Mouse (Mus musculus) neural tube, embryonic 12.5 days (tissue): ENCODE results near the gene Whamm. TPM values are rescaled to one million over a fixed set of nuclear protein-coding genes. Genes with fewer than 3 reads are reported as not detected.

Experiments
- ATAC-seq: fragments of 200-750 bp; cut with Nextera tagmentation; 2 replicates; pipeline ENCODE4 v1.8.0; 2017; ENCODE audit warnings: low read depth, mild to moderate bottlenecking, moderate TSS enrichment, moderate library complexity; ENCODE audit not compliant: low FRiP score
- H3K27ac ChIP-seq: fragments of 300-500 bp; sonication (generic); 2 replicates; pipeline ENCODE4 v1.5.1; 2016
- H3K27me3 ChIP-seq: fragments of 300-500 bp; sonication (generic); replicated peaks from 2 replicates; pipeline ENCODE4 v1.6.1; 2016; ENCODE audit warnings: mild to moderate bottlenecking
- H3K36me3 ChIP-seq: fragments of 300-500 bp; sonication (generic); 2 replicates; pipeline ENCODE4 v1.6.1; 2016; ENCODE audit warnings: mild to moderate bottlenecking
- H3K4me1 ChIP-seq: fragments of 300-500 bp; sonication (generic); 2 replicates; pipeline ENCODE4 v1.6.1; 2016
- H3K4me2 ChIP-seq: fragments of 300-500 bp; sonication (generic); replicated peaks from 2 replicates; pipeline ENCODE4 v1.6.1; 2016; ENCODE audit warnings: mild to moderate bottlenecking
- H3K4me3 ChIP-seq: fragments of 300-500 bp; sonication (generic); 2 replicates; pipeline ENCODE4 v1.5.1; 2016
- H3K9ac ChIP-seq: fragments of 300-500 bp; sonication (generic); 2 replicates; pipeline ENCODE4 v1.6.1; 2016; ENCODE audit warnings: mild to moderate bottlenecking
- H3K9me3 ChIP-seq: fragments of 300-500 bp; sonication (generic); 2 replicates; pipeline ENCODE4 v1.6.1; 2016; ENCODE audit warnings: mild to moderate bottlenecking
- WGBS: fragments of 180-500 bp; shearing (Covaris S2); methylation state at CpG from one replicate; pipeline ENCODE4 v1.1.7; 2016; 5-methylcytosine and 5-hydroxymethylcytosine counted together
- polyA plus RNA-seq: library from polyadenylated mRNA; unstranded; fragments of >200 nt; fragmentation: Nextera tagmentation; extraction: Ambion mirVana; gene quantifications from 2 replicates; pipeline ENCODE4 v1.2.1, GENCODE M21; 2016

Gene Whamm
- polyA plus RNA-seq, 1 experiment from 2014 or later: 7.5 TPM

DNA sequence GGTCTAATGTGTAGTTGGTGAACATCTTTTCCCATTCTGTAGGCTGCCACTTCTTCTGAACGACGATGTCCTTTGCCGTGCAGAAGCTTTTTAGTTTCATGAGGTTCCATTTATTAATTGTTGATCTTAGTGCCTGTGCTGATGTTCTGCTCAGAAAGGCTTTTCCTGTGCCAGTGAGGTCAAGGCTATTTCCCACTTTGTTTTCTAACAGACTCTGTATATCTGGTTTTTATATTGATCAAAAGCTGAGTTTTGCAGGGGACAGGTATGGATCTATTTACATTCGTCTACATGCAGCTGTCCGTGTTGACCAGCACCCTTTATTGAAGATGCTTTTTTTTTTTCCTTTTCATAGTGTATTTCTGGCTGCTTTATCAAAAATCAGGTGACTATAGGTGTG lies 8.2 kb downstream of the Whamm start:
- WGBS: 96% methylated on average over 5 of the region's 5 CpGs
- Histone ChIP-seq H3K27me3 (no peaks in the 10 kb centered on the region), H3K9me3 (no peaks in the 10 kb centered on the region), H3K36me3 (peaks cover 30% of the 10 kb centered on the region), H3K4me1 (no peaks in the 10 kb centered on the region), H3K27ac (no peak overlapping the region), H3K4me2 (no peak overlapping the region), H3K4me3 (no peak overlapping the region), H3K9ac (no peak overlapping the region)
- ATAC-seq: no peak

DNA sequence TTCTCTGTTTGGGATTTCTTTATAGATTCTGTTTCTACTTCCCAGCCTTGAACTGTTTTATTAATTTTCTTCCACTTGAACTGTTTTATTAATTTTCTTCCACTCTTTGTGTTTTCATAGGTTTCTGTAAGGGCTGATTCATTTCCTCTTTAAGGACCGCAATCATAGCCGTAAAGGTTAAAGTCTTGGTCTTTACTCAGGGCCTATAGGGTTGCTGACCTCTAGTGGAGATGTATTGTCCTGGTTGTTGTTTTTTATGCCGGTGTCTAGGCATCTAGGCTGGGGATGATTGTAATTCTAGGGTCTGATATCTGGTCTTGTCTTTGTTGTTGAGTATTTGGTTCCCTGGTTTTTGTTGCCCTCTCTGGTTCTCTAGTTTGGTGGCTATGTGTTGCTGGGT lies 12.4 kb downstream of the Whamm start:
- no peaks in the 10 kb centered on the region for H3K27me3 ChIP-seq
- no peak overlapping the region for H3K27ac ChIP-seq
- no peak overlapping the region for H3K4me3 ChIP-seq
- H3K4me1 ChIP-seq: no peaks in the 10 kb centered on the region
- H3K9ac ChIP-seq: no peak overlapping the region
- no peak for ATAC-seq
- no peak overlapping the region for H3K4me2 ChIP-seq
- H3K9me3 ChIP-seq: no peaks in the 10 kb centered on the region
- 66% methylated on average over 3 of the region's 3 CpGs for WGBS
- peaks cover 47% of the 10 kb centered on the region for H3K36me3 ChIP-seq

DNA sequence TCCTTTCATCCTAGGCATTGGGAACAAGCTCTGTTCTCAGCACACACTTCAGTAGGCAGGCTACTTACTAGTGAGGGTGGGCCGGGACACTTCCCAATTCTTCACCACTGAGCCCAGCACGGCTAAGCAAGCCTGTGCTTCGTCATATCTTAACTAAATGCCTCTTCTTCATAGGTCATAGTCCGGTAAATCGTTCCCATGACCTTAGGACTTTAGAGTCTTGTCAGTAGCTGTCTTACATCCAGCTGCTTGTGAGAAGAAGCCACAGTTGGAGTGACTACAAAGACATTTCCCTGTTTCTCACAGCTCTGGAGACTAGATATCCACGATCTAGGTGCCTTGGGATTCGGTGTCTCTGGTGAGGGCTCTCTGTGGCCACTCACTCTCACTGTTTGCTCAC lies 14.3 kb downstream of the Whamm start:
- Histone ChIP-seq H3K27ac (no peak overlapping the region), H3K27me3 (no peaks in the 10 kb centered on the region), H3K4me1 (no peaks in the 10 kb centered on the region), H3K9ac (no peak overlapping the region), H3K36me3 (peaks cover 39% of the 10 kb centered on the region), H3K4me3 (no peak overlapping the region), H3K9me3 (no peaks in the 10 kb centered on the region), H3K4me2 (no peak overlapping the region)
- no peak for ATAC-seq
- 91% methylated on average over 7 of the region's 7 CpGs for WGBS

DNA sequence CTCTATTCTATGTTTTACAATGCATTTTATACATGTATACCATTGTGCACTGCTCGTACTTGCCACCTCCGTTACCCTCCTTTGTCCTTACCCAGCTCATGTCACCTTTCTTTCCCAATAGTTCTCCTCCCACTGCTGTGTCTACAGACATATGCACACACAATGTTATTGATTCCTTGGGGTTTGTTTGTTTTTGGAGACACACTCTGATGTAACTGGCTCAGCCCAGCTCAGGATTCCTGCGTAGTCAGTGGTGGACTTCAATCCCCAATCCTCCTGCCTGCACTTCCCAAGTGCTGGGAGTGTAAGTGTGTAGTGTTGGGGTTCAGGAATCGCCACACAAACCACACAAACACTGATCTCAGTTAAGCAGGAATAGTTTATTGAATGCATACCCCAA lies 16.2 kb downstream of the Whamm start:
- 89% methylated on average over 4 of the region's 4 CpGs for WGBS
- no peaks in the 10 kb centered on the region for H3K4me1 ChIP-seq
- H3K9me3 ChIP-seq: no peaks in the 10 kb centered on the region
- no peak overlapping the region for H3K4me2 ChIP-seq
- no peak overlapping the region for H3K4me3 ChIP-seq
- no peak for ATAC-seq
- no peaks in the 10 kb centered on the region for H3K27me3 ChIP-seq
- H3K27ac ChIP-seq: no peak overlapping the region
- peaks cover 53% of the 10 kb centered on the region for H3K36me3 ChIP-seq
- H3K9ac ChIP-seq: no peak overlapping the region

DNA sequence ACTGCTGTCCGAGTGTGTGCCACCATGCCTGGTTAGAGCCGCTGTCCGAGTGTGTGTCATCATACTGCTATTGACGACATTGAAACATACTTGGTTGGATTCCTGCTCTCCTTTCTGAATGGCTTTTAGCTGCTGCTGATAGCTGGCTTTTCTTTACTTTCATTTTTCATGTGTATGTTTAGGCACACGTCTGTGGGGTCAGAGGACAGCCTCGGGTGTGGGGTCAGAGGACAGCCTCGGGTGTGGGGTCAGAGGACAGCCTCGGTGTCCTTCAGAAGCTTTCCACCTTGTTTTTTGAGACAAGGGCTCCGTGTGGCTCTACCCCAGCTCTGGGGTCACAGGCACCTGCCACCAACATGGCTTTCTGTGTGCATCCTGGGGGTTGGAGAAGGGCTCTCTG lies 21.6 kb downstream of the Whamm start:
- Histone ChIP-seq H3K36me3 (peaks cover 77% of the 10 kb centered on the region), H3K9me3 (no peaks in the 10 kb centered on the region), H3K9ac (no peak overlapping the region), H3K4me2 (no peak overlapping the region), H3K4me1 (no peaks in the 10 kb centered on the region), H3K4me3 (no peak overlapping the region), H3K27me3 (no peaks in the 10 kb centered on the region), H3K27ac (no peak overlapping the region)
- WGBS: 87% methylated on average over 9 of the region's 9 CpGs
- no peak for ATAC-seq

DNA sequence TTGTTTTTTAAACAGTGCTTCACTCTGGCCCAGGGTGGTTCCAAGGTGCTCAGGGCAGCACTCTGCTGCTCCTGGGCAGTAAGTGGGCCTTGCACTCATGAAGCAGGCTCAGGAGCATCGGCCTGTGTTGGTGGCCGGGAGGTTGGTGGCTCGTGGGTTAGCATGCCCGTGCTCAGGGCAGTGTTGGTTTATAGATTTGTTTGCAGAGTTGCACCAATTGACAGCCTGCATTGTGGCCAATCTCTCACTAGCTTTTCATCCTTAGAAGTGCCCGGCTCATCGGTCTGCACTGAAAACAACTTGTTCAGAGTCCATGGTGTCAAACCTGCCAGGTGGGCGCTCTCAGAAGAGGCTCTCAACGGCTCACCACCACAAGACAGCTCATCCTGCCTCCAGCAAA lies 22.3 kb downstream of the Whamm start:
- Histone ChIP-seq H3K9ac (no peak overlapping the region), H3K27me3 (no peaks in the 10 kb centered on the region), H3K36me3 (peaks cover 79% of the 10 kb centered on the region), H3K4me1 (no peaks in the 10 kb centered on the region), H3K27ac (no peak overlapping the region), H3K4me2 (no peak overlapping the region), H3K4me3 (no peak overlapping the region), H3K9me3 (no peaks in the 10 kb centered on the region)
- 95% methylated on average over 8 of the region's 8 CpGs for WGBS
- no peak for ATAC-seq

DNA sequence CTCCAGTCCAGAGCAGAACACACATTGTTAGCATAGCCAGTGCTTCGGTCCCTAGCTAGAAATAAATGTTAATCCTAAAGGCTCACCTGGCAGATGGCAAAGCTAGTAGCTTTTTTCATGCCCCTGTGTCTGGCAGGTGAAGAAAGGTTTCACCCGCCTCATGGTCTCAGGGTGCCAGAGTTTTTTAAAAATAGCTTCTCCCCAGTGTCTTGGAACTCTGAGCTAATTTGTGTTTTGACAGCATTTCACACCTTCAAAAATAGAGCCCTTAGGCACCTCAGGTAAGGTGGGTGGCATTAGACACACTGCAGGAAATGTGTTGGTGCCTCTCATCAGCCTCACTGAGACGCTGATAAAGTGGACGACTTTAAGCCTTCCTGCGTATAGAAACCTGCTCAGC lies 24.0 kb downstream of the Whamm start:
- Histone ChIP-seq H3K36me3 (peaks cover 76% of the 10 kb centered on the region), H3K4me2 (no peak overlapping the region), H3K9me3 (no peaks in the 10 kb centered on the region), H3K27me3 (no peaks in the 10 kb centered on the region), H3K9ac (no peak overlapping the region), H3K4me3 (no peak overlapping the region), H3K4me1 (no peaks in the 10 kb centered on the region), H3K27ac (no peak overlapping the region)
- WGBS: 93% methylated on average over 5 of the region's 5 CpGs
- no peak for ATAC-seq

DNA sequence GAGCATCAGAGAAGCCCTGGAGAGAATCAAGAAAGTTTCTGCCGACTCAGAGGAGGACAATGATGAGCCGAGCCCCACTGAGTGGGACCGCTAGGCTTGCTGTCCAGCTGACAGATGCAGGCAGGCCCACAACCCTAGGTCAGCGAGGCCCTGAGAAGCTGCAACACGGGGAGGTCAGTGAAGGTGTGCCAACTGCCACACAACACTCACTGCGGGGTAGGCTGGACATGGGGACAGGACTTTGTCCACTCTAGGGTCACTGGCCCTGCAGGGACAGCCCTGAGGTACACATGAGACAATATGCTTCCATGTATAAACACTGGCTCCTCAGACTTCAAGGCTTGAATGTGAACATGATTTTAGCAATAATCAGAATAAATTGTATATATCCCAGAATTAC lies 25.0 kb downstream of the Whamm start:
- no peaks in the 10 kb centered on the region for H3K4me1 ChIP-seq

DNA sequence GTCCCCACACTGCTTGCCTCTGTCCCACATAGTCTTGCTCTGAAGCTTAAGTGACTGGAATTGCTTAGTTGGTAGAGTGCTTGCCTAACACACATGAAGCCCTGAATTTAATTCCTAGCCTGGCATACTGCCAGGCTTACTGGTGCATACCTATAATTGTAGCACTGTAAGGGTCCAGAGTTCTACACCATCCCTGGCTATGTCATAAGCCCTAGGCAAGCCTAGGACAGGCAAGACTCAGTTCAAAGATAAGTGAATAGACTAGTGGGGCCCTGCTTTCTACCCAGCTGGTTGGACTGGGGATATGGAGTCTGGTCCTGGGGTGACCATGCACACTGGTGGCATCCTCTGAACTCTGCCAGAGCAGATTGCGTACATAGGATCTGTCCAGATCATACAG lies 26.6 kb downstream of the Whamm start:
- Histone ChIP-seq H3K4me2 (no peak overlapping the region), H3K9me3 (no peaks in the 10 kb centered on the region), H3K27ac (no peak overlapping the region), H3K36me3 (peaks cover 57% of the 10 kb centered on the region), H3K9ac (no peak overlapping the region), H3K27me3 (no peaks in the 10 kb centered on the region), H3K4me3 (no peak overlapping the region), H3K4me1 (no peaks in the 10 kb centered on the region)
- no peak for ATAC-seq
- 86% methylated on average over 1 of the region's 1 CpGs for WGBS

More for the DNA sequence above, 25.0 kb downstream of the Whamm start:
- no peak overlapping the region for H3K4me2 ChIP-seq
- H3K4me3 ChIP-seq: no peak overlapping the region
- 88% methylated on average over 6 of the region's 6 CpGs for whole genome bisulfite sequencing
- peaks cover 72% of the 10 kb centered on the region for H3K36me3 ChIP-seq
- H3K27me3 ChIP-seq: no peaks in the 10 kb centered on the region
- no peaks in the 10 kb centered on the region for H3K9me3 ChIP-seq
- no peak for ATAC-seq
- H3K9ac ChIP-seq: no peak overlapping the region
- H3K27ac ChIP-seq: no peak overlapping the region

DNA sequence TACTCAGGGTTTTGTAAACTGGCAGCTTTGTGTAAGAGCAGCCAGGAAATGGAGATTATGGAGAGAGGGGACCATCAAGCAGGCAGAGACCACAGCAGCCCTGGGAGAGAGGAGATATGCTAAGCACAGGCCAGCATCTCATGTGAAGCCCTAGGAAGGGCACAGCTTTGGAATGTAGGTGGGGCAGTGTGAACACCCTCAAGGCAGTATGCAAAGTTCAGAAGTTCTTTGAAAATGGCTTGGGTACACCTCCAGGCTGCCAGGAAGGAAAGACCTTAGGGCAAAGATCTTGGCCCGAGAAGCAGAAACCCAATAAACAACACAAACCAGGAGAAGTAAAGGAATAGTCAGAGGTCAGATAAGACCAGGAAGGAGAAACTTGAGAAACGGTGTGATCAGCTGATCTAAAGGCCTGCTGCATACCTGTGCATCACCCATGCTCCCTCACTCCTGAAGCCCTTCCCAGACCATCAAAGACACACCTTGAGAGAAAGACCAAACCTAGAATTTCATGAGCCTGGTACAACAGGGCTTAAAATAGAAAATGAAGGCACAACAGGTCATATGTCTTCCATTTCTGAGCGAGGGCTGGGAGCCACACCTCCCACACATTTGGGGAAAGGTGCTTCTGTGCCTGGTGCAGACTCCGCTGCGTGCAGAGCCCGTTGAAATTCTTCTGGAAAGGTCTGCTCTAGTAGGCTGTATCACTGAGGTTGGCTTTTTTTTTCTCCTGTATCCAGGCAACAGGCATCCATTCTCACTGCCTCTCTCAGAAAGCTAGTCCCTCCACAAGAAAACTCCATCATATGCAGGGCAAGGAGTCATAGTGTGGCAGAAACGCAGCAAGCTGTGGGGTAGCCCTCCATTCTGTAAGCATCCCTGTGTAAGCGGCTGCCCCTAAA lies 28.6 kb downstream of the Whamm start:
- 80% methylated on average over 8 of the region's 8 CpGs for WGBS
- peaks cover 38% of the 10 kb centered on the region for H3K36me3 ChIP-seq
- no peak overlapping the region for H3K9ac ChIP-seq
- H3K4me2 ChIP-seq: no peak overlapping the region
- no peaks in the 10 kb centered on the region for H3K27me3 ChIP-seq
- no peak overlapping the region for H3K4me3 ChIP-seq
- ATAC-seq: no peak
- H3K27ac ChIP-seq: no peak overlapping the region
- no peaks in the 10 kb centered on the region for H3K9me3 ChIP-seq
- no peaks in the 10 kb centered on the region for H3K4me1 ChIP-seq

DNA sequence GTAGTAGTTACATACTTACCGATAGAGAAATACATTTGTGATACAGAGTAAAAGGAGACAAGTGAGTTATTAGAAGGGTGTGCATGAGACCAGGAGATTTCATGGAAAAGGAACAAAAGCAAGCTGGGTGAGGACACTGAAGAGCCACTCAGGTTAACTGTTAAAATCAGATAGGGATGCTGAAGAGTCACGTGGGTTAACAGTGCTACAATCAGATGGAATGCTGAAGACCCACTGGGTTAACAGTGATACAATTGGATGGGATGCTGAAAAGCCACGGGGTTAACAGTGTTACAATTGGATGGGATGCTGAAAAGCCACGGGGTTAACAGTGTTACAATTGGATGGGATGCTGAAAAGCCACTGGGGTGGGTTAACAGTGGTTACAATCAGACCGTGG lies 33.9 kb downstream of the Whamm start:
- Histone ChIP-seq H3K9me3 (no peaks in the 10 kb centered on the region), H3K27me3 (no peaks in the 10 kb centered on the region), H3K4me1 (no peaks in the 10 kb centered on the region), H3K27ac (no peak overlapping the region), H3K9ac (no peak overlapping the region), H3K4me3 (no peak overlapping the region), H3K36me3 (no peaks in the 10 kb centered on the region), H3K4me2 (no peak overlapping the region)
- 81% methylated on average over 5 of the region's 5 CpGs for WGBS
- ATAC-seq: no peak

DNA sequence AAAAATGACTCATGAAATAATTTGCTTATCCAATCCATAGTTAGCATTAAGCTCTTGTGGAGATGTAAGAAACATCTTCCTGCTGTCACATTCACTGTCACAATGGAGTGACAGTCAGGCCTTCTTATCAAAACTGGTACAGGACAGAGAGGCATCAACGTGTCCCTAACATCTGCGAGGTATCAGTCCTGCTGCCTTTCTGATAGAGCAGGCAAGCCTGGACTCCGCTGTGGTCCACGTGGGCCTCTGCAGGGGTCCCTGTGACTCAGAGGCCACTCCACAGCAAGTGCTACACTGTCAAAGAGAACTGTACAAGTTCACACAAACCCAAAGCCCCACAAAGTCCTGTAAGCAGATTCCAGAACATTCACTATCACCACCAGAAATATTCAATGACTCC lies 34.4 kb downstream of the Whamm start:
- no peak overlapping the region for H3K4me2 ChIP-seq
- no peak overlapping the region for H3K27ac ChIP-seq
- 79% methylated on average over 4 of the region's 4 CpGs for WGBS

DNA sequence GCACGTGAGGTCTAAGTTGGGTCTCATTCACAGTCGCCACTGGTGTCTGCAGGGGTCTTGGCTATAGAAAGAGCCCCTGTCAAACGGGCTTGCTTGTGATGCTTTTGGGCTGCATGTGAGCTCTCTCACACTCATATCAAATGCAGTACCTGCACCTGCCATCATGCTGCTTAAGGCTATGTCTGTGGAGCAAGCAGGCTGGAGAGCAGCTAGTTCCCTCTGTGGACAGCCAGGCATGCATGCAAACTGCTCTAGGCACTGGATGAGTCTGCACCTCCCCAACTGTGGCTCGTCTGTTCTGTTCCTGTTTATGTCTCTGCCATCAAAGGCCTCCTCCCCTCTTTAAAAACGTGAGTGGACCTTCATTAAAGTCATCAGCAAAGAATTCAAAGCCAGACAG lies 35.4 kb downstream of the Whamm start:
- H3K27me3 ChIP-seq: no peaks in the 10 kb centered on the region
- H3K4me1 ChIP-seq: no peaks in the 10 kb centered on the region
- WGBS: 57% methylated on average over 5 of the region's 5 CpGs
- no peak overlapping the region for H3K9ac ChIP-seq
- H3K27ac ChIP-seq: no peak overlapping the region
- H3K9me3 ChIP-seq: no peaks in the 10 kb centered on the region
- H3K4me2 ChIP-seq: no peak overlapping the region
- no peak overlapping the region for H3K4me3 ChIP-seq
- H3K36me3 ChIP-seq: no peaks in the 10 kb centered on the region
- ATAC-seq: no peak

More for the DNA sequence above, 34.4 kb downstream of the Whamm start:
- no peaks in the 10 kb centered on the region for H3K9me3 ChIP-seq
- H3K4me3 ChIP-seq: no peak overlapping the region
- H3K27me3 ChIP-seq: no peaks in the 10 kb centered on the region
- H3K4me1 ChIP-seq: no peaks in the 10 kb centered on the region
- H3K9ac ChIP-seq: no peak overlapping the region
- ATAC-seq: no peak
- no peaks in the 10 kb centered on the region for H3K36me3 ChIP-seq
